Mouse (Mus musculus) gastrocnemius, adult 2 months (tissue): ENCODE measurements around the gene Wdr64. TPM values are rescaled to one million over a fixed set of nuclear protein-coding genes. Genes with fewer than 3 reads are reported as not detected.

Source experiments
- DNase-seq: peaks from one replicate; pipeline ENCODE4 v3.0.0; 2022
- H3K27ac ChIP-seq: fragments of 200-600 bp; 2 replicates; pipeline ENCODE4 v1.8.1; 2022; ENCODE audit warnings: mild to moderate bottlenecking
- H3K4me3 ChIP-seq: fragments of 200-600 bp; 2 replicates; pipeline ENCODE4 v1.8.1; 2022; ENCODE audit warnings: mild to moderate bottlenecking, moderate library complexity
- CTCF ChIP-seq: fragments of 200-600 bp; IDR thresholded peaks from 2 replicates; pipeline ENCODE4 v1.8.1; 2022; ENCODE audit warnings: antibody characterized with exemption, mild to moderate bottlenecking, moderate library complexity
- intact Hi-C: fragments of 180-260 bp; cut with DNase I; formaldehyde crosslinking; loops from one replicate; pipeline ENCODE4 v1.15.1; 2025
- total RNA-seq, 2 experiments: library from RNA; stranded (reverse); gene quantifications; 2 replicates each; pipeline ENCODE4 v1.2.3; 2021

Gene Wdr64
- total RNA-seq, 2 experiments from 2014 or later: not detected

DNA sequence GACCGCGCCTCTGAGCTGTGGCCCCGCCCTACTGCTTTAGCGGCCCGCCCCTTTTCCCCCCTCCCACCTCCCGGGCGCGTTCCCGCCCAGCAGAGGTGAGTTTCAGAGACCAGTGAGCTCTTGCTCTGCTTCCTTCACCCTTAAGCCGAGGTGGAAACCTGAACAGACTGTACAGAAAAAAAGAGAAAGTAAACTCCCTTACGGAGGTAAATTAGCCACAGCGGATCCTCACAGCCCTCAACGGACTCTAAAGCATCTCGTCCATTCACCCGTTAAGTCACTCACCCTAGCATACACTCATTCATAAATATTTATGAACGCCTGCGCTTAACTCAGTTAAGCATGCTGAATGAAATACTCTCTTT lies 5.4 kb upstream of the Wdr64 start:
- no peak for DNase-seq
- intact Hi-C loops: loop anchor here (2.0 to 10.0 kb wide), 3 partner anchors 68 to 1752 kb away; partner anchors contain the start of genes Exo1, Fh1 and Zbtb18
- TF ChIP-seq CTCF: no peak
- Histone ChIP-seq H3K4me3 (peak overlapping the region; percentile 91), H3K27ac (peak overlapping the region; percentile 92; the same call in 1 of the 2 replicates)

DNA sequence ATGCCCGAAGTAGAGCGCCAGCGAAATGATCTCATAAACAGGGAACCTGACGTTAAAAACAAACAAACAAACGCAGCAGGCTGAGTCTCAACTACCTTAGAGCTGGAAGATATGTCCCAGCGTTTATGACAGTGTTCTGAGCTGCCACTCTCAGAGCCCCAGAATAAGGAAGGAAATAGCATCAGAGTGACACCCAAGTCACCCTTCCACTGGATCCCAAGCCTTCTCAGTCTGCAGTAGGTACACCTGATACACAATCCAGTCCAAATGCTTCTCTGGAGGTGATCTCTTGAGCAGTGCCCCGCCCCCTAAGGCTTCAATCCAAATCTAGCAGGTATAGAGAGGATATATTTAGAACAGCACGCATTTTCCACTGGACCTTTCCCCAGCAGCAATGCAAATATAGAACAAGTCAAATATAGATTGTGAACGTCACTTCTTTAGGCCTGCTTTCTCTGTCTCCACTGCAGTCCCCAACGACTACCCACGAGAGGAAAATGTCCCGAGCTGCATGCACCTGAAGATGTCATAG lies 4.9 kb upstream of the Wdr64 start:
- peak overlapping the region; percentile 91 for H3K4me3 ChIP-seq
- no peak for DNase-seq
- TF ChIP-seq CTCF: no peak
- no peak overlapping the region for H3K27ac ChIP-seq
- intact Hi-C loops: loop anchor here (2.0 to 10.0 kb wide), 3 partner anchors 69 to 1751 kb away; partner anchors contain the start of genes Exo1, Fh1 and Zbtb18

DNA sequence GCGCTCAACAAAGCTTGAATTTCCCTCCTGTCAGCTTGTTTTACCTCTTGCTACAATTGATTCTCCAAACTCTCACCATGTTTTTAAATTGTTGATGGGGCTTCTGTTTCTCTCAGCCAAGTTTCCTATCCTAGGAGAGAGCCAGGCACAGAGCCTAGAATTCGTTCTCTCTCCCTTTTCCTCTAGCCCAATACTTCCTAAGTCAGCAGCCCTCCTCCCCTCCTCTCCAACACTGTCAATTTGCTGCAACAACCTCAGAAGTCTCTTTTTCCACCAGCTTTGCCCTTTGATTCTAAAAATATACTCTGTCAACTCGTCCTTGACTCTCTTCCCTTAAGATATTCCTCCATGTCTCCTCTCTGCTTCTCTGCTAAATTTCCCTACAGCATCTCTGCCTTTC lies 982 bp downstream of the Wdr64 start:
- no peak overlapping the region for H3K4me3 ChIP-seq
- no peak overlapping the region for H3K27ac ChIP-seq
- no peak for DNase-seq
- no peak for TF ChIP-seq CTCF
- intact Hi-C loops: loop anchor here (10.0 kb wide), 1 partner anchor 1745 kb away; the partner anchor contains the start of gene Zbtb18

GRCm38 (mm10) chr1:175699796-175700195 lies 1.4 kb downstream of the Wdr64 start:
- intact Hi-C loops: loop anchor here (10.0 kb wide), 1 partner anchor 1745 kb away; the partner anchor contains the start of gene Zbtb18

DNA sequence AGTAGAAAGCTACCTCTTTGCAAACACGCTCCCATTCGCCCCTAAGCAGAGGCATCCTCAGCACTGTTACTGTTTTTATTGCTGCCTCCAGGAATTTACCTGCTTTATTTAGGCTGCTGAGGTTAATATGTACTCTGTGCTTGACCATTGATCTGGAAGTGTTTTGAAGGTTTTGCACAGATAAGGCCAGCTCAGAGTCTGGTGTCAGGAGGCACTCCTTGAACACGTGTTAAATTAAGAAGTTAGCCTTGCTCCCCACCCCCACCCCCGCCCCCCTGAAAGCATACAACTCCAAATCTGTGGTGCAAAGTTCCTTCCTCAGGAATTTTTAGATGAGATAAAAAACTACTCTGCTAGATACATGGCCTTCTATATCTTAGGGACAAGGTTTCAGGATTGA lies 2.8 kb downstream of the Wdr64 start:
- Histone ChIP-seq H3K4me3 (no peak overlapping the region), H3K27ac (no peak overlapping the region)
- intact Hi-C loops: no loop called here
- TF ChIP-seq CTCF: no peak
- no peak for DNase-seq

More at GRCm38 (mm10) chr1:175699796-175700195, 1.4 kb downstream of the Wdr64 start:
- no peak for DNase-seq
- no peak for TF ChIP-seq CTCF
- no peak overlapping the region for H3K4me3 ChIP-seq
- H3K27ac ChIP-seq: no peak overlapping the region

- intact Hi-C loops: no loop called here
- DNase-seq: no peak
- no peak for TF ChIP-seq CTCF
- H3K27ac ChIP-seq: no peak overlapping the region
- no peak overlapping the region for H3K4me3 ChIP-seq
Observed at GRCm38 (mm10) chr1:175707599-175707998, 9.2 kb downstream of the Wdr64 start.

GRCm38 (mm10) chr1:175708013-175708412 lies 9.6 kb downstream of the Wdr64 start:
- Histone ChIP-seq H3K27ac (no peak overlapping the region), H3K4me3 (no peak overlapping the region)
- no peak for DNase-seq
- intact Hi-C loops: no loop called here
- no peak for TF ChIP-seq CTCF

- Histone ChIP-seq H3K27ac (no peak overlapping the region), H3K4me3 (no peak overlapping the region)
- intact Hi-C loops: no loop called here
- peak; percentile 24 for DNase-seq
- TF ChIP-seq CTCF: no peak
Observed at GRCm38 (mm10) chr1:175712338-175712909, 14.0 kb downstream of the Wdr64 start.

GRCm38 (mm10) chr1:175716832-175717231 lies 18.4 kb downstream of the Wdr64 start:
- no peak for DNase-seq
- no peak overlapping the region for H3K27ac ChIP-seq
- intact Hi-C loops: no loop called here
- TF ChIP-seq CTCF: no peak
- no peak overlapping the region for H3K4me3 ChIP-seq

- Histone ChIP-seq H3K27ac (no peak overlapping the region), H3K4me3 (no peak overlapping the region)
- DNase-seq: no peak
- no peak for TF ChIP-seq CTCF
- intact Hi-C loops: no loop called here
Observed at GRCm38 (mm10) chr1:175725771-175726170, 27.4 kb downstream of the Wdr64 start.

- intact Hi-C loops: no loop called here
- Histone ChIP-seq H3K4me3 (no peak overlapping the region), H3K27ac (no peak overlapping the region)
- no peak for DNase-seq
- no peak for TF ChIP-seq CTCF
Observed at GRCm38 (mm10) chr1:175754576-175755364, 56.4 kb downstream of the Wdr64 start.

GRCm38 (mm10) chr1:175794668-175795067 lies 96.3 kb downstream of the Wdr64 start:
- no peak for DNase-seq
- TF ChIP-seq CTCF: no peak
- Histone ChIP-seq H3K4me3 (no peak overlapping the region), H3K27ac (no peak overlapping the region)
- intact Hi-C loops: no loop called here

DNA sequence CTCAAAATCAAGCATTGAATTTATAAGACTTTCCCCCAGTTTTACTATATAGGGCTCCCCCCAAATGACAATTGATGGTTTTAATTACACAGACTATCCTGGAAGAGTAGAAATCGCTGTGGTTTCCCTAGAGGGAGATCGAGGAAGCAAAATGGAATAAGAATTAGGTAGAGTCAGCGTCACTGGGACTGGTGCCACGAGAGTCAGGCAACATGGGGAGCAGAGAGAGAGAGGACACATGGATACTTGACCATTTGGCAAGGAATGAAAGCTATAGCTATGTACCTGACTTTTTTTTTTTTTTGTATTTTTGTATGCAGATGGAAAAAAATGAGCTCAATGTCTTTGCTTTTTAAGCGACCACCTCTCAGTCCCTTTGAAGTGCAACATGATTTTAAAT lies 110.0 kb downstream of the Wdr64 start:
- no peak for TF ChIP-seq CTCF
- no peak for DNase-seq
- no peak overlapping the region for H3K27ac ChIP-seq
- intact Hi-C loops: no loop called here
- H3K4me3 ChIP-seq: no peak overlapping the region
